Mouse (Mus musculus): Measurements from ENCODE around the gene Pspc1. TPM values are rescaled to one million over a fixed set of nuclear protein-coding genes. Genes with fewer than 3 reads are reported as not detected.
A peak's percentile ranks its signal among the peaks of the same experiment; 100 is the strongest.
"Not testable (repeated sequence)": the region's sequence is repeated elsewhere in the genome, so short reads cannot be mapped to it uniquely, and the experiment has no call there.

The Pspc1 gene
- total and polyA plus RNA-seq, 3 experiments: 3.2 to 15.1 (median 14.1) TPM

DNA sequence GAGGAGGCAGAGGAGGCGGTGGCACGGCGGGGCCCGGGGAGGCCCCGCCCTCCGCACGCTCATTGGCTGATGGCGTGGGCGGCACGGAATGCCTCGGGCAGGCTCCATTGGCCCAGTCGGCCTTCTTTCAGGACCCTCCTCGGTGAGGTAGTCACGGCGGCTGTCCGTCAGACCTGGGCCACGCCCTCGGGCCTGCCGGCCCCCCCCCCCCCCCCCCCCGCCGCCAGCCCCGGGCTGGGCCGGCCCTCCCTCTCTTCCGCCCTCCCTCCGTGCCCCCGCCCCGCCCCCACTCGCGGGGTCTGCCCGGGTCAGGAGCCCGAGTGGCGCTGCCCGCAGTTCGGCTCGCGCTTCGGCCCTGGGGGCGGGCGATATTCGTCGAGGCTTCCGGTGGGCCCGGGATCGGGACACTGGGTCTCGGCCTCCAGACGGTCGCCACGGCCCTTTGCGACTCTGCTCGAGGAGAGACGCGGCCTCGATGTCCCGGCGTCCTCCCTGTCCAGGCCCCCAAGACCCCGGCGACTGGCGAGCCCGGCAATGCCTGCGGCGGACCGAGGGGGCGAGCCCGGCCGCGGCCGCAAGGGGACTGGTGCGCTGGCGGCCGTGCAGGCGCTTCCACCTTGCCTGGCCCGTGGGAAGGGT, 33.7 kb upstream of the Pspc1 start, which contains the start of gene Zmym5:
Zmym5 (minus strand) TSS at position 16 of the 639 bp plus-strand sequence.
- Histone ChIP-seq H3K9ac (ENCODE audit: low read depth, low read length) (peak within 1 kb of the TSS; percentile 94), H3K4me3 (peak within 1 kb of the TSS; percentile 67), H3K27ac (peak within 1 kb of the TSS; percentile 91), H3K36me3 (ENCODE audit: control insufficient read depth, insufficient read depth, low read length) (peaks cover 31% of the 10 kb centered on the region)
- peak; percentile 57 for TF ChIP-seq POLR2A (IDR thresholded peaks at IDR 0.05; ENCODE audit: insufficient read depth, low read depth, low read length)
- not testable (repeated sequence) for H3K4me1 ChIP-seq (ENCODE audit: control insufficient read depth, insufficient read depth, low read length); H3K79me2 ChIP-seq (replicated peaks; ENCODE audit: control insufficient read depth, insufficient read depth, low read length); H3K27me3 ChIP-seq (ENCODE audit: control insufficient read depth, insufficient read depth, low read length)
- 0% methylated on average over 43 of the region's 72 CpGs for WGBS
- DNase-seq: peak; percentile 92 to 95
- intact Hi-C loops (cut with DNase I): loop anchor here (2.0 kb wide), 2 partner anchors 33 to 73 kb away; partner anchors contain the start of gene Pspc1

DNA sequence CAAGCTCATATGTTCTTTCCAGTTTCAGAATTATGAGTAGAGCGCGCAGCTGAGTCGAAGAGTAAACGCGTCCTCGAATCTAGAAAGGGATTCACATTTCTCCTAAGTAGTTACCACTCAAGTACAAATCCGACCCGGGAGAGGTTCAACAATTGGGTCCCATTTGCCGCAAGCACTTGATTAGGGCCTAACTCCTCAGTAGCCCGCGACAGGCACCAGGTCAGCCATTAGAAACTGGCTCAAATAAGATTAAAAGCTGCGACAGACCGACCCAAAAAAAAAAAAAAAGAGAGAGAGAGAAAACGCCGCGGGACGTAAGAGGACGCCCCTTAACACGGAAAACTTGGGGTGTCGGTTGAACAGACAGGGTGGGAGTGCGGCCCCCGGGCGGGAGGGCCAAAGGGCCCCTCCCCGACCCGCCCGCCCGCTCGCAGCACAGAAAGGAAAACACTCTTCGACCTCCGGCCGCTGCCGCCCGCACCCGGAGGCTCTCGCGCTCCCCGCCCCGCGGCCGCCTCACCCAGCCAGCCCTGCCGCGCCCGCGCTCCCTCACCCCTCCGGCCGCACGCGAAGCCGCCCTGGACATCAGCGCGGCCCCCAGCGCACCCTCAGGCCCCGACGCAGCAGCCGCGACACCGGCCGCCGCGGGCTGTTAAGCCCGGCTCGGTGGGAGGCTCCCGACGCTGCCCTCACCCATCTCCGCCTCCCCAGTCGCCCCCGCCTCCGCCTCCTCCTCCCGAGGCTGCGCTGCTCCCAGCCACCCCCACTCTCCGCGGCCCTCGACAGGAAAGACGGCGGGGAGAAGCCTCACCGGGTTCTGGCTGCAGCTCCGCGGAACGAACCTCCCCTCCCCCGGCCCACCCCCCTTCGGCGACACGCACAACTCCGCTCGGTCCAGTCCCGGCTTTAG, 32.9 kb upstream of the Pspc1 start:
- under 1% methylated on average over 35 of the region's 86 CpGs for WGBS
- H3K4me1 ChIP-seq (ENCODE audit: control insufficient read depth, insufficient read depth, low read length); H3K79me2 ChIP-seq (replicated peaks; ENCODE audit: control insufficient read depth, insufficient read depth, low read length); H3K27me3 ChIP-seq (ENCODE audit: control insufficient read depth, insufficient read depth, low read length): not testable (repeated sequence)
- peak overlapping the region; percentile 89 for H3K27ac ChIP-seq
- peaks cover 31% of the 10 kb centered on the region for H3K36me3 ChIP-seq (ENCODE audit: control insufficient read depth, insufficient read depth, low read length)
- H3K9ac ChIP-seq (ENCODE audit: low read depth, low read length): peak overlapping the region; percentile 94
- intact Hi-C loops (cut with DNase I): loop anchor here (2.0 kb wide), 1 partner anchor 32 kb away; the partner anchor contains the start of gene Pspc1
- H3K4me3 ChIP-seq: peak overlapping the region; percentile 67
- peak; percentile 76 to 83 for DNase-seq

DNA sequence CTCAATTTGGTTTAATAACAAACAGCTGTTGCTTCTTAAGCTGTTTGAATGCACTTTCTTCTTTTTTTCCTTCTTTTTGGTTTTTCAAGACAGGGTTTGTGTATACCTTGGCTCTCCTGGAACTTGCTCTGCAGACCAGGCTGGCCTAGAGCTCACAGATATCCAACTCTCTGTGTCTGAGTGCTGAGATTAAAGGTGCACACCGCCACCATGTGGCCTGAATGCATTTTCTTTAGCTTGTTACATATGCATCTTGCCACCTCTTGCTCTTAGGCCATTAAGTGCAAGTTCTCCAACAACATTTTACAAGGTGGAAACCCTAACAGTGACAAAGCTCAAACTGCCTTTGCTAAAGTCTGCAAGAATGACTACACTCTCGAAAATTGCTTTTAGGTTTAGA, 15.1 kb upstream of the Pspc1 start:
- peak; percentile 64 for TF ChIP-seq CTCF (IDR thresholded peaks at IDR 0.05)
- TF ChIP-seq EP300 (IDR thresholded peaks at IDR 0.05; ENCODE audit: insufficient read depth, low read depth, low read length): no peak
- no peak for TF ChIP-seq POLR2A (IDR thresholded peaks at IDR 0.05; ENCODE audit: insufficient read depth, low read depth, low read length)
- intact Hi-C loops (cut with DNase I): loop anchor here (5.0 to 10.0 kb wide), 3 partner anchors 106 to 418 kb away; no protein-coding TSS in a partner anchor
- Histone ChIP-seq H3K79me2 (replicated peaks; ENCODE audit: control insufficient read depth, insufficient read depth, low read length) (no peaks in the 10 kb centered on the region), H3K27me3 (ENCODE audit: control insufficient read depth, insufficient read depth, low read length) (no peaks in the 10 kb centered on the region), H3K36me3 (ENCODE audit: control insufficient read depth, insufficient read depth, low read length) (no peaks in the 10 kb centered on the region; the same call in 1 of the 2 replicates), H3K27ac (no peak overlapping the region), H3K4me1 (ENCODE audit: control insufficient read depth, insufficient read depth, low read length) (no peaks in the 10 kb centered on the region), H3K4me3 (no peak overlapping the region), H3K9ac (ENCODE audit: low read depth, low read length) (no peak overlapping the region)
- peak; percentile 28 to 34 for DNase-seq
- 38% methylated on average over 2 of the region's 2 CpGs for WGBS

DNA sequence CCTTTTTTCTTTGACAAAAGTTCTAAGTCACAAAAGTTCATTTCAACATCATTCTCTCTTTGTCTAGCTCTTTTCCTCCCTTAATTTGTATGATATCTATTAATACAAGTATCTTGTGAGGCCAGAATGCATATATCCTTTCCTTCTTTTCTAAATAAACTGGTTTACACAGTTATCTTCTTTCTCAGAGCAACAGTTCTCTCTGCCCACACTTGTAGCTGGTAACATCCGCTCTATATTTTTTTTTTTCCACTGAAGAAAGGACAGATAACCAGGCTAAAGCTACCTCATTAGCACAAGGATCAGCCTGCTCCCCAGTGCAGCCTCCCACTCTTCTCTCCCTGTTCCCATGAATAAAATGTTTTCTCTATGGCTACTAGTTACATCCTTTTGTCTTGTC, 6.5 kb upstream of the Pspc1 start:
- intact Hi-C loops (cut with DNase I): no loop called here
- H3K4me1 ChIP-seq (ENCODE audit: control insufficient read depth, insufficient read depth, low read length): no peaks in the 10 kb centered on the region
- DNase-seq: no peak
- no peaks in the 10 kb centered on the region for H3K79me2 ChIP-seq (replicated peaks; ENCODE audit: control insufficient read depth, insufficient read depth, low read length)
- no peaks in the 10 kb centered on the region for H3K36me3 ChIP-seq (ENCODE audit: control insufficient read depth, insufficient read depth, low read length)
- no peak overlapping the region for H3K4me3 ChIP-seq
- no peak for TF ChIP-seq POLR2A (IDR thresholded peaks at IDR 0.05; ENCODE audit: insufficient read depth, low read depth, low read length)
- TF ChIP-seq CTCF (IDR thresholded peaks at IDR 0.05): no peak
- no peak for TF ChIP-seq EP300 (IDR thresholded peaks at IDR 0.05; ENCODE audit: insufficient read depth, low read depth, low read length)
- H3K27me3 ChIP-seq (ENCODE audit: control insufficient read depth, insufficient read depth, low read length): no peaks in the 10 kb centered on the region
- H3K27ac ChIP-seq: no peak overlapping the region
- H3K9ac ChIP-seq (ENCODE audit: low read depth, low read length): no peak overlapping the region
- 61% methylated on average over 1 of the region's 1 CpGs for WGBS

GRCm38 (mm10) chr14:56778933-56779300, 801 bp upstream of the Pspc1 start:
- peaks cover 5% of the 10 kb centered on the region; the same call in 1 of the 2 replicates for H3K4me1 ChIP-seq (ENCODE audit: control insufficient read depth, insufficient read depth, low read length)
- intact Hi-C loops (cut with DNase I): loop anchor here (1.0 to 10.0 kb wide), 3 partner anchors 32 to 204 kb away; partner anchors contain the start of genes Cenpj, Mphosph8, Parp4 and Zmym5
- H3K27me3 ChIP-seq (ENCODE audit: control insufficient read depth, insufficient read depth, low read length): no peaks in the 10 kb centered on the region
- H3K9ac ChIP-seq (ENCODE audit: low read depth, low read length): no peak overlapping the region
- H3K27ac ChIP-seq: peak overlapping the region; percentile 92
- H3K4me3 ChIP-seq: peak overlapping the region; percentile 97
- WGBS: 25% methylated on average over 3 of the region's 3 CpGs
- DNase-seq: no peak
- no peaks in the 10 kb centered on the region; the same call in 1 of the 2 replicates for H3K36me3 ChIP-seq (ENCODE audit: control insufficient read depth, insufficient read depth, low read length)
- peaks cover 1% of the 10 kb centered on the region; the same call in 1 of the 2 replicates for H3K79me2 ChIP-seq (replicated peaks; ENCODE audit: control insufficient read depth, insufficient read depth, low read length)
- TF ChIP-seq POLR2A (IDR thresholded peaks at IDR 0.05; ENCODE audit: insufficient read depth, low read depth, low read length) (no peak), CTCF (IDR thresholded peaks at IDR 0.05) (no peak), EP300 (IDR thresholded peaks at IDR 0.05; ENCODE audit: insufficient read depth, low read depth, low read length) (no peak)
